Mouse (Mus musculus) ES-E14 (cell line): ENCODE results near the gene Fam240a. TPM values are rescaled to one million over a fixed set of nuclear protein-coding genes. Genes with fewer than 3 reads are reported as not detected.

ENCODE experiments used
- DNase-seq: peaks from one replicate; pipeline ENCODE4 v3.0.0-alpha.2; 2013; ENCODE audit warnings: low read depth, low spot score
- H3K27ac ChIP-seq: 2 replicates; pipeline ENCODE4 v1.5.1; 2012; ENCODE audit warnings: low read depth, mild to moderate bottlenecking, low read length, moderate library complexity, mixed read lengths; ENCODE audit not compliant: poor library complexity, insufficient read depth, severe bottlenecking
- H3K36me3 ChIP-seq: 2 replicates; pipeline ENCODE4 v1.6.1; 2012; ENCODE audit warnings: mild to moderate bottlenecking, low read length, moderate library complexity, mixed read lengths; ENCODE audit not compliant: control insufficient read depth, poor library complexity, insufficient read depth, severe bottlenecking
- H3K4me1 ChIP-seq, 2 experiments: fragments of 150-350 bp in 1 of 2; sonication (generic) in 1 of 2; 2 replicates each; pipeline ENCODE4 v1.6.1; 2012; ENCODE audit warnings: low read length in 2 of 2, mild to moderate bottlenecking in 1 of 2, mixed read lengths in 1 of 2; ENCODE audit not compliant: control insufficient read depth in 2 of 2, insufficient read depth in 2 of 2, poor library complexity in 1 of 2
- H3K4me3 ChIP-seq, 2 experiments: fragments of 150-350 bp in 1 of 2; sonication (generic) in 1 of 2; 2 replicates each; pipeline ENCODE4 v1.5.1; 2012; ENCODE audit warnings: low read length in 2 of 2, low read depth in 1 of 2, mild to moderate bottlenecking in 1 of 2, mixed read lengths in 1 of 2; ENCODE audit not compliant: insufficient read depth in 1 of 2, poor library complexity in 1 of 2, severe bottlenecking in 1 of 2
- H3K9ac ChIP-seq: 2 replicates; pipeline ENCODE4 v1.6.1; 2012; ENCODE audit warnings: low read depth, mild to moderate bottlenecking, low read length, mixed read lengths; ENCODE audit not compliant: poor library complexity, insufficient read depth, severe bottlenecking
- H3K9me3 ChIP-seq: fragments of 150-350 bp; sonication (generic); 2 replicates; pipeline ENCODE4 v1.6.1; 2012; ENCODE audit warnings: low read depth, mild to moderate bottlenecking, low read length; ENCODE audit not compliant: control insufficient read depth, insufficient read depth
- CHD2 ChIP-seq: IDR thresholded peaks from 2 replicates; pipeline ENCODE4 v1.6.1; 2014; ENCODE audit warnings: mild to moderate bottlenecking, low read depth, low read length, inconsistent platforms
- HCFC1 ChIP-seq: IDR thresholded peaks from 2 replicates; pipeline ENCODE4 v1.6.1; 2012; ENCODE audit warnings: low read length, inconsistent platforms, borderline replicate concordance; ENCODE audit not compliant: insufficient read depth
- MAFK ChIP-seq: IDR thresholded peaks from 2 replicates; pipeline ENCODE4 v1.6.1; 2014; ENCODE audit warnings: mild to moderate bottlenecking, low read depth, low read length, inconsistent platforms; ENCODE audit not compliant: insufficient read depth
- ZC3H11A ChIP-seq: IDR thresholded peaks from 2 replicates; pipeline ENCODE4 v1.6.1; 2012; ENCODE audit warnings: low read depth, mild to moderate bottlenecking, inconsistent platforms, low read length, borderline replicate concordance
- ZNF384 ChIP-seq: IDR thresholded peaks from 2 replicates; pipeline ENCODE4 v1.6.1; 2012; ENCODE audit warnings: low read depth, low read length, inconsistent platforms
- in situ Hi-C, 2 experiments: fragments of 600-800 bp; cut with MboI; formaldehyde crosslinking; loops; one replicate each; pipeline ENCODE4 v1.15.1; 2025; ENCODE audit warnings: low sequenced_read_pairs in 2 of 2, inconsistent platforms in 1 of 2; ENCODE audit not compliant: unreplicated experiment in 2 of 2
- total RNA-seq: library from RNA; depleted of rRNA; stranded (reverse); fragments of 300-350 nt; gene quantifications from 2 replicates; pipeline ENCODE4 v1.2.3, GENCODE M21; 2012

Fam240a gene
- total RNA-seq, 1 experiment = 1.0 TPM

DNA sequence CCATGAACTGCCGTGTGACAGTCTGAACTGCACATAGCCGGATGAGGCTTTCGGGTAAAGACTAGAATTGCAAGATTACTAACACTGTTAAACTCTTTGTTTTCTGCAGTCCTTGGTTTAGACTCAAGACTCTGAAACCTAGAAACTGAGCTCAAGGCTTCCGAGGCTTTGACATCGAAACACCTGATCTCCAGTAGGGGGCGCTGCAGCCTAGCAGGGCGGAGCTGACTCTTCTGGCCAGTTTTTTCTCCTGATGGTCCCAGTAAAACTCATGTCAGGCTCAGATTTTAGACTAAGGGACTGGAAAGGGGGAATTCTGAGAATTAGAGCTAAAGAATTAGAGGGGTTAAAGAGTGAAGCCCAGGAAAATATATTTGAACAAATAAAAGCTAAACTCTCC is 6.1 kb upstream of the Fam240a start:
- DNase-seq = peak; percentile 73

DNA sequence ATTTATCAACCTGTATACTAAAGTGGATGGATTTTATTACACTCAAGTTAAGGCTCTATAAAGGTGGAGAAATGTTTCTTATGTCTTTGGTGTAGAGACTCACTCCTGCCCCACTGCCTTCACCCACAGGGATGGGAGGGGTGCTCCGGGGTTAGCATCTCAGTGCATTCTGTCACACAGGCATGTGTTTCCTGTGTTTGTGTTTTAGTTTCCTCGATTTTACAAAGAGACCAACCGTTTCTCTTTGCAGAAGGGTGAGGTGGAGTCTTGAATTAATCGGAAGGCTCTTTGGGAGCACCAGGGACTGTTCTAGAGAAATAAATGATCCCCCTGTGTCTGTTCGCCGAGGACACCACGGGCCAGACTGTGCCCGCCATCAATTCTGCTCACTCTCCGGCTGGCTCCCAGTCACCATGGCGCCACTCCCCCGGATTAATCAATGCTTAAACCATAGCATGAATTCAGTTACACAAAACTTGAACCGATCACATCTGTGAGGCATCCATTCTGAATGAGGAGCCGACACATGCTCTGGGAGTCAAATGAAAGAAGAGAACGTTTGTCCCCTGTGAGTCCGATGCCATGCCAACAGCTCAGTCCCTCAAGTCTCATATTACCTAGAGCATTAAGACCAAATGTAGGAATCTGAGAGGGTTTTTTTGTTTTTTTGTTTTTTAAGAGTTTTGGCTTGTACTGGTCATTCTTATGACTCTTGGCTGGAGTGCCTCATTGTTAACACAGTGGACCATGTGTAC is 4.2 kb upstream of the Fam240a start:
- TF ChIP-seq ZNF384 (no peak), ZC3H11A (no peak), HCFC1 (no peak), MAFK (no peak), CHD2 (no peak)
- no peaks in the 10 kb centered on the region for H3K9me3 ChIP-seq
- no peak overlapping the region for H3K27ac ChIP-seq
- H3K36me3 ChIP-seq = no peaks in the 10 kb centered on the region
- H3K4me3 ChIP-seq = no peak overlapping the region
- H3K4me1 ChIP-seq = peaks cover 1 to 4% of the 10 kb centered on the region in 2 experiments; a peak in 1 of 4 replicates
- H3K9ac ChIP-seq = no peak overlapping the region
- in situ Hi-C loops = no loop called here
- DNase-seq = no peak

More for the DNA sequence above, 6.1 kb upstream of the Fam240a start:
- H3K9me3 ChIP-seq = no peaks in the 10 kb centered on the region
- no peak overlapping the region for H3K9ac ChIP-seq
- H3K4me1 ChIP-seq = no peaks in the 10 kb centered on the region
- no peaks in the 10 kb centered on the region for H3K36me3 ChIP-seq
- in situ Hi-C loops = no loop called here
- H3K4me3 ChIP-seq = no peak overlapping the region
- H3K27ac ChIP-seq = no peak overlapping the region
- TF ChIP-seq HCFC1 (no peak), ZNF384 (peak; percentile 80), ZC3H11A (peak; percentile 65), MAFK (no peak), CHD2 (no peak)

DNA sequence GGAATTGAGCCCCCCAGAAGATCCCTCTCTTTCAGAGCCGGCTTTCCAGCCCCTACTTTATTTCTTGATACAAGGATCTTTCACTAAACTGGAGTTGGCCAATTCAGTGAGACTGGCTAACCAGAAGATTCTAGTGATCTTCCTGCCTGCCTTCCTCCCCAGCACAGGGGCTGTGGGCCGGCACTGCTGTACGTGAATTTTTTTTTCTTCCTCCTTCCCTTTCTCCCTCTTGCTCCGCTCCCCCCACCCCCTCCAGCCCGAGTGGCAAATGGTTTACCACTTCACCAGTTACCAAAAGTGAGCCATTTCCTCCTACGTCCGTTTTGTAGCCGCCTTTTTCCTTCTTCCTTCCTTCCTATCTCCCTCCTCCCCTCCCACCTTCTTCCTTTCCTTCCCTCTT is 1.2 kb downstream of the Fam240a start:
- in situ Hi-C loops = no loop called here
- no peak for TF ChIP-seq ZNF384
- no peak for TF ChIP-seq MAFK
- TF ChIP-seq CHD2 = no peak
- no peak for TF ChIP-seq HCFC1
- no peak for TF ChIP-seq ZC3H11A
- H3K36me3 ChIP-seq = no peaks in the 10 kb centered on the region
- H3K9me3 ChIP-seq = no peaks in the 10 kb centered on the region
- DNase-seq = no peak
- H3K4me1 ChIP-seq = peaks cover 3 to 6% of the 10 kb centered on the region in 2 experiments; a peak in 3 of 4 replicates
- H3K4me3 ChIP-seq = no peak overlapping the region
- H3K9ac ChIP-seq = no peak overlapping the region
- H3K27ac ChIP-seq = no peak overlapping the region

DNA sequence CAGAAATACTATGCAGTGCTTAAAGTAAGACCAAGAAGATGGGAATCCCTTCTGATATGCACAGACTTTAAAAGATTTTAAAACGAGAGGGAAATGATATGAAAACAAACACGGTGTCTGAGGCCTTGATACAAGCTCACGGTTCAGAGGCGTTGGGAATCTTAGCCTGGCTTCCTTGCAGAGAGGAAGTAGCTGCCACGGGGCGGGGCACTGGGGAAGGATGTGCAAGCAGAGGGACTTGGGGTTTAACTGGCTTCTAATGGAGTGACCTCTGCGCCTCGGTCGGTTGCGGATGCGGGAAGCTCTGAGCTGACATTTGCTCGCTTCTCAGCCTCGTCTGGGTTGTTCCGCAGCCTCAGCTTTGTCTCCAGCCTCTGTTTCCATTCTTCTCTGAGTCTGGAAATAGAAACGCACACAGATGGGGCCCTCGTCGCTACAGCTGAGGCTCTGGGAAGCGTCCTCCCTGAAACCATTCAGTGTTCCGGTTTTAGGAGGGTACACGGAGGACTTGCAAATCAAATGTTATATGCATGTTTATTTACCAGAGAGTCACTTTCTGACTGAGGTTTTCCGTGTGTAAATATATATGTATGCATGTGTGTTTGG is 1.9 kb downstream of the Fam240a start:
- TF ChIP-seq ZNF384 (no peak), CHD2 (no peak), ZC3H11A (no peak), HCFC1 (no peak), MAFK (no peak)
- peaks cover 3 to 6% of the 10 kb centered on the region in 2 experiments; a peak in 3 of 4 replicates for H3K4me1 ChIP-seq
- H3K27ac ChIP-seq = no peak overlapping the region
- H3K9ac ChIP-seq = peak overlapping the region; percentile 26; the same call in 1 of the 2 replicates
- DNase-seq = no peak
- H3K9me3 ChIP-seq = no peaks in the 10 kb centered on the region
- peak overlapping the region; percentile 41 to 51 for H3K4me3 ChIP-seq
- in situ Hi-C loops = no loop called here
- no peaks in the 10 kb centered on the region for H3K36me3 ChIP-seq
